In genomic region chr16:29544829-29545228, GRCm38 (mm10) we compare ENCODE assay signal across 21 mouse cellular contexts. TPM values are rescaled to one million over a fixed set of nuclear protein-coding genes. Genes with fewer than 3 reads are reported as not detected.
DNase-seq lines count a peak whose midpoint lies in the region.
"Had no signal": no experiment of that assay in that cellular context is flagged by ENCODE, and none has a peak within 500 bp of the region (broad histone marks: within the 10 kb centered on the region; RNA-seq: fewer than 3 reads in every experiment).

Gene Atp13a4, minus strand, starts transcription at chr16:29544864.

- no peak for DNase-seq in frontal cortex, adult 2 months (ENCODE audit: extremely low spot score in 1 of 2, low spot score in 1 of 2)
- no peak for DNase-seq in frontal cortex, postnatal 10 days (ENCODE audit: low spot score in 2 of 2)
- DNase-seq in 3134 (ENCODE audit: extremely low read depth, insufficient read length, low spot score): peak; percentile 38
- peak; percentile 22 for DNase-seq in adrenal gland, adult 8-10 months
- DNase-seq in induced T-regulatory cell, adult 2 months (ENCODE audit: low read depth): peak; percentile 4
- DNase-seq in heart, adult 18-20 months: no peak
- no peak for DNase-seq in kidney, postnatal 10 days
- no peak for DNase-seq in lung, postnatal 14 days
- DNase-seq: cerebellum, postnatal 10 days; heart, adult 2 months; kidney, adult 9 months; kidney, postnatal 4 days; lung, postnatal 10 days; right cerebral cortex, adult 18-20 months; thymus, postnatal 4 days had no signal

RNA-seq across cellular contexts. Expression of gene Atp13a4, which starts in this region (rescaled TPM):
- polyA plus RNA-seq in frontal cortex, adult 2 months (2012; rRNA removed): 12.2 and 16.2 TPM in 2 replicates
- total RNA-seq in adrenal gland, adult 8-10 months (2022): not detected
- total RNA-seq in heart, adult 18-20 months (2021): not detected
- total RNA-seq: adrenal gland, adult 18-20 months; heart, adult 2 months had no signal
- polyA plus RNA-seq: embryonic facial prominence, embryonic 10.5 days; G1E; heart, adult 2 months; heart, postnatal 0 days; liver, embryonic 16.5 days; small intestine, adult 2 months had no signal

Comparison
In these comparisons a context has a peak if more than half of its experiments do, and no peak if none do; other contexts are left out.
1. Peak in DNase-seq in adrenal gland, adult 8-10 months; RNA of the gene not detected or under 1 TPM.
2. DNase-seq: peak in 3134 (single experiment) and induced T-regulatory cell, adult 2 months (single experiment); none in frontal cortex, adult 2 months (0 of 2), frontal cortex, postnatal 10 days (0 of 2), heart, adult 18-20 months (0 of 2), kidney, postnatal 10 days (single experiment) and lung, postnatal 14 days (single experiment).